Mouse (Mus musculus) MEL (cell line): ENCODE data around the gene Acvr2b.

Experiments
- CTCF ChIP-seq, 3 experiments: IDR thresholded peaks in 2 of 3; conservative IDR thresholded peaks in 1 of 3; 2 replicates each; pipeline ENCODE4 v1.5.1; 2011 to 2012; ENCODE audit warnings: low read length in 3 of 3, low read depth in 2 of 3, mild to moderate bottlenecking in 2 of 3, improper control_type of control experiment in 1 of 3, inconsistent platforms in 1 of 3, mixed read lengths in 1 of 3, moderate library complexity in 1 of 3; ENCODE audit not compliant: control insufficient read depth in 1 of 3, insufficient read depth in 1 of 3, poor library complexity in 1 of 3, severe bottlenecking in 1 of 3
- MEF2A ChIP-seq: IDR thresholded peaks from 2 replicates; pipeline ENCODE4 v1.6.1; 2014; ENCODE audit warnings: low read depth, mild to moderate bottlenecking, inconsistent platforms, low read length, improper control_type of control experiment; ENCODE audit not compliant: poor library complexity, insufficient replicate concordance, severe bottlenecking; ENCODE audit errors: extremely low read depth
- MXI1 ChIP-seq: IDR thresholded peaks from 2 replicates; pipeline ENCODE4 v1.6.1; 2011; ENCODE audit warnings: mild to moderate bottlenecking, low read depth, low read length, improper control_type of control experiment
- NRF1 ChIP-seq: IDR thresholded peaks from 2 replicates; pipeline ENCODE4 v1.6.1; 2014; ENCODE audit warnings: low read depth, mild to moderate bottlenecking, inconsistent platforms, low read length, improper control_type of control experiment, moderate library complexity; ENCODE audit not compliant: poor library complexity, insufficient read depth, severe bottlenecking
- POLR2A ChIP-seq, 2 experiments: IDR thresholded peaks; 2 replicates each; pipeline ENCODE4 v1.6.1; 2011 to 2012; ENCODE audit warnings: low read length in 2 of 2, mild to moderate bottlenecking in 2 of 2, control low read depth in 1 of 2, improper control_type of control experiment in 1 of 2, low read depth in 1 of 2, moderate library complexity in 1 of 2; ENCODE audit not compliant: control insufficient read depth in 1 of 2, insufficient read depth in 1 of 2, poor library complexity in 1 of 2
- POLR2AphosphoS2 ChIP-seq: IDR thresholded peaks from 2 replicates; pipeline ENCODE4 v1.6.1; 2011; ENCODE audit warnings: low read length, improper control_type of control experiment
- SMC3 ChIP-seq: IDR thresholded peaks from 2 replicates; pipeline ENCODE4 v1.6.1; 2011; ENCODE audit warnings: low read depth, low read length, improper control_type of control experiment
- TAL1 ChIP-seq: IDR thresholded peaks from 2 replicates; pipeline ENCODE4 v1.6.1; 2012; ENCODE audit warnings: mild to moderate bottlenecking, inconsistent platforms, low read length, moderate library complexity, mixed read lengths
- UBTF ChIP-seq: IDR thresholded peaks from 2 replicates; pipeline ENCODE4 v1.6.1; 2012; ENCODE audit warnings: low read depth, mild to moderate bottlenecking, inconsistent platforms, low read length, improper control_type of control experiment, moderate library complexity, borderline replicate concordance; ENCODE audit not compliant: insufficient read depth
- USF1 ChIP-seq: IDR thresholded peaks from 2 replicates; pipeline ENCODE4 v1.6.1; 2014; ENCODE audit warnings: low read depth, mild to moderate bottlenecking, inconsistent platforms, low read length, improper control_type of control experiment, moderate library complexity
- ZMIZ1 ChIP-seq: IDR thresholded peaks from 2 replicates; pipeline ENCODE4 v1.6.1; 2012; ENCODE audit warnings: low read depth, mild to moderate bottlenecking, inconsistent platforms, low read length, improper control_type of control experiment, moderate library complexity

GRCm38 (mm10) chr9:119378231-119378630 is 23.7 kb upstream of the Acvr2b start:
- no peak for TF ChIP-seq TAL1
- no peak for TF ChIP-seq MEF2A
- no peak for TF ChIP-seq CTCF (IDR thresholded peaks at IDR 0.05 in 2 of 3, conservative IDR thresholded peaks at IDR 0.05 in 1 of 3; ENCODE audit: control insufficient read depth in 1 of 3, insufficient read depth in 1 of 3, low read depth in 2 of 3, low read length in 3 of 3, poor library complexity in 1 of 3, severe bottlenecking in 1 of 3)
- TF ChIP-seq USF1, result no peak
- no peak for TF ChIP-seq ZMIZ1
- TF ChIP-seq POLR2AphosphoS2, result no peak
- no peak for TF ChIP-seq POLR2A (IDR thresholded peaks at IDR 0.05; ENCODE audit: control insufficient read depth in 1 of 2, insufficient read depth in 1 of 2, low read depth in 1 of 2, low read length in 2 of 2, poor library complexity in 1 of 2)
- TF ChIP-seq SMC3, result no peak
- no peak for TF ChIP-seq MXI1
- TF ChIP-seq NRF1, result no peak
- TF ChIP-seq UBTF, result no peak
